Comparison of ENCODE assay signal across 14 mouse cellular contexts in the genomic region with DNA sequence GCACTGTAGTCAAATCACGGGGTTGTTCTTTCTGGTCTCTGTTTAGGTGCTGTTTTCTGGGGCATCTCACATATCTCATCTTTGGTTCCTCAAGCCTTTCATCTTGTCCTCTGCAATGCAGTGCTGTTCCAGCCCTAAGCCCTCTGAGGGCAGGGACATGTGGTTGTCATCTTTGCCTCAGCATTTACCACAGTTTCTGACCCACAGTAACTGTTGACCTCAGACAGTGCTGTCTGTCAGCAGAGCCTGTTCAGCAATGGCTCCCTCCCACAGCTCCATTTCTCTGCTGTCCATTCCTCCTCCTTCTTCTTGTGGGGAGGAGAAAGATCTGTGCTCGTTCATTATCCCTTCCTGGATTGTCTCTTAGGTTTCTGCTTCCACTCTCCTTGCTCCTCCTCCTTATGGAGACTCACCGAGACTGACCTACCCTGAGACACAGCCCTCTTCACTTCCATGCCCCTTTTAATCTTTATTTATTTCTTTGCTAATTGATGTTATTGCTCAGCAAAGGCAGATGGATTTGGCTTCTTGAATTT.
DNase-seq lines count a peak whose midpoint lies in the region; ATAC-seq and TF ChIP-seq lines count a peak whose summit lies in the region.
"Had no signal": no experiment of that assay in that cellular context is flagged by ENCODE, and none has a peak within 500 bp of the region (broad histone marks: within the 10 kb centered on the region; RNA-seq: fewer than 3 reads in every experiment).

No protein-coding gene starts in this region.

- H3K36me3 ChIP-seq in heart, embryonic 13.5 days: no peaks in the 10 kb centered on the region
- H3K36me3 ChIP-seq in heart, embryonic 10.5 days: no peaks in the 10 kb centered on the region
- H3K36me3 ChIP-seq in kidney, postnatal 0 days (ENCODE audit: insufficient read depth, low read length): no peaks in the 10 kb centered on the region
- no peaks in the 10 kb centered on the region for H3K36me3 ChIP-seq in embryonic facial prominence, embryonic 13.5 days
- H3K36me3 ChIP-seq in limb, embryonic 15.5 days: no peaks in the 10 kb centered on the region
- H3K36me3 ChIP-seq in forebrain, embryonic 15.5 days: no peaks in the 10 kb centered on the region
- H3K36me3 ChIP-seq: liver, embryonic 12.5 days had no signal

- no peak overlapping the region for H3K9ac ChIP-seq in heart, embryonic 13.5 days
- H3K9ac ChIP-seq in kidney, postnatal 0 days (ENCODE audit: low read depth, low read length): no peak overlapping the region
- H3K9ac ChIP-seq in embryonic facial prominence, embryonic 13.5 days: no peak overlapping the region
- H3K9ac ChIP-seq in limb, embryonic 15.5 days: no peak overlapping the region
- no peak overlapping the region for H3K9ac ChIP-seq in forebrain, embryonic 15.5 days (replicated peaks)
- H3K9ac ChIP-seq: forebrain, embryonic 13.5 days; liver, embryonic 12.5 days had no signal

- H3K9me3 ChIP-seq in heart, embryonic 13.5 days: no peaks in the 10 kb centered on the region
- H3K9me3 ChIP-seq in heart, embryonic 10.5 days: no peaks in the 10 kb centered on the region
- no peaks in the 10 kb centered on the region for H3K9me3 ChIP-seq in kidney, postnatal 0 days (replicated peaks; ENCODE audit: low read length)
- H3K9me3 ChIP-seq in embryonic facial prominence, embryonic 13.5 days: no peaks in the 10 kb centered on the region
- H3K9me3 ChIP-seq in limb, embryonic 15.5 days: no peaks in the 10 kb centered on the region
- H3K9me3 ChIP-seq in forebrain, embryonic 15.5 days: no peaks in the 10 kb centered on the region
- H3K9me3 ChIP-seq: forebrain, embryonic 13.5 days; liver, embryonic 12.5 days; midbrain, embryonic 10.5 days had no signal

- H3K4me2 ChIP-seq in heart, embryonic 13.5 days: peak overlapping the region; percentile 44; the same call in 1 of the 2 replicates
- peak overlapping the region; percentile 33 for H3K4me2 ChIP-seq in kidney, postnatal 0 days (ENCODE audit: low read length)
- H3K4me2 ChIP-seq in embryonic facial prominence, embryonic 13.5 days: no peak overlapping the region
- peak overlapping the region; percentile 26; the same call in 1 of the 2 replicates for H3K4me2 ChIP-seq in limb, embryonic 15.5 days
- H3K4me2 ChIP-seq in forebrain, embryonic 15.5 days (replicated peaks): no peak overlapping the region
- H3K4me2 ChIP-seq: forebrain, embryonic 13.5 days; liver, embryonic 12.5 days had no signal

- H3K4me3 ChIP-seq in heart, embryonic 13.5 days: no peak overlapping the region
- no peak overlapping the region for H3K4me3 ChIP-seq in heart, embryonic 10.5 days
- H3K4me3 ChIP-seq in kidney, postnatal 0 days (replicated peaks; ENCODE audit: low read depth, low read length): no peak overlapping the region
- H3K4me3 ChIP-seq in embryonic facial prominence, embryonic 13.5 days: no peak overlapping the region
- H3K4me3 ChIP-seq in limb, embryonic 15.5 days: no peak overlapping the region
- H3K4me3 ChIP-seq in forebrain, embryonic 15.5 days: no peak overlapping the region
- H3K4me3 ChIP-seq: forebrain, embryonic 13.5 days; liver, embryonic 12.5 days; midbrain, embryonic 10.5 days had no signal

- no peak for TF ChIP-seq CTCF in kidney, postnatal 0 days (IDR thresholded peaks at IDR 0.05; ENCODE audit: low read depth)

- H3K27me3 ChIP-seq in heart, embryonic 13.5 days (replicated peaks): no peaks in the 10 kb centered on the region
- no peaks in the 10 kb centered on the region for H3K27me3 ChIP-seq in heart, embryonic 10.5 days (ENCODE audit: insufficient read depth, poor library complexity, severe bottlenecking)
- H3K27me3 ChIP-seq in kidney, postnatal 0 days (ENCODE audit: insufficient read depth, low read length): no peaks in the 10 kb centered on the region
- peaks cover 7% of the 10 kb centered on the region for H3K27me3 ChIP-seq in embryonic facial prominence, embryonic 13.5 days
- no peaks in the 10 kb centered on the region for H3K27me3 ChIP-seq in limb, embryonic 15.5 days
- H3K27me3 ChIP-seq in forebrain, embryonic 15.5 days: no peaks in the 10 kb centered on the region
- H3K27me3 ChIP-seq: forebrain, embryonic 13.5 days; liver, embryonic 12.5 days; Patski had no signal

- no peak for ATAC-seq in heart, embryonic 13.5 days (ENCODE audit: extremely low read depth, insufficient number of reproducible peaks, low FRiP score, low TSS enrichment)
- ATAC-seq in kidney, postnatal 0 days (replicated peaks; ENCODE audit: low FRiP score, low read depth): no peak
- ATAC-seq in embryonic facial prominence, embryonic 13.5 days (ENCODE audit: insufficient number of reproducible peaks, insufficient read depth, low FRiP score, low TSS enrichment, low read depth): no peak
- ATAC-seq in limb, embryonic 15.5 days (ENCODE audit: insufficient number of reproducible peaks, low FRiP score, low TSS enrichment, low read depth): no peak
- no peak for ATAC-seq in forebrain, embryonic 15.5 days (replicated peaks)
- ATAC-seq: forebrain, embryonic 13.5 days; liver, embryonic 12.5 days had no signal

- 25% methylated on average over 3 of the region's 3 CpGs for WGBS in heart, embryonic 13.5 days
- WGBS in heart, embryonic 10.5 days: 35% methylated on average over 3 of the region's 3 CpGs
- 14% methylated on average over 3 of the region's 3 CpGs for WGBS in kidney, postnatal 0 days
- 26% methylated on average over 3 of the region's 3 CpGs for WGBS in embryonic facial prominence, embryonic 13.5 days
- WGBS in limb, embryonic 15.5 days: 37% methylated on average over 3 of the region's 3 CpGs
- 39% methylated on average over 3 of the region's 3 CpGs for WGBS in forebrain, embryonic 15.5 days

- 0 out of 2 replicates have a peak overlapping the region, but pooled peaks have one; percentile 28 for H3K27ac ChIP-seq in heart, embryonic 13.5 days (replicated peaks)
- no peak overlapping the region for H3K27ac ChIP-seq in heart, embryonic 10.5 days
- 0 out of 2 replicates have a peak overlapping the region, but pooled peaks have one; percentile 27 for H3K27ac ChIP-seq in kidney, postnatal 0 days
- peak overlapping the region; percentile 41 for H3K27ac ChIP-seq in embryonic facial prominence, embryonic 13.5 days
- peak overlapping the region; percentile 67 for H3K27ac ChIP-seq in limb, embryonic 15.5 days
- no peak overlapping the region for H3K27ac ChIP-seq in forebrain, embryonic 15.5 days (replicated peaks)
- H3K27ac ChIP-seq: forebrain, embryonic 13.5 days; liver, embryonic 12.5 days; midbrain, embryonic 10.5 days had no signal

- no peak for DNase-seq in heart, embryonic 10.5 days (ENCODE audit: low spot score)
- peak; percentile 51 for DNase-seq in kidney, postnatal 0 days (ENCODE audit: low spot score)
- DNase-seq in kidney, adult 8-10 months: no peak
- no peak for DNase-seq in frontal cortex, postnatal 25 days (ENCODE audit: low spot score in 2 of 2)
- DNase-seq: B cell, adult 2 months; kidney, adult 11 months had no signal

- H3K4me1 ChIP-seq in heart, embryonic 13.5 days: peaks cover 18% of the 10 kb centered on the region
- H3K4me1 ChIP-seq in heart, embryonic 10.5 days: peaks cover 12% of the 10 kb centered on the region
- H3K4me1 ChIP-seq in kidney, postnatal 0 days (replicated peaks; ENCODE audit: insufficient read depth, low read length): peaks cover 14% of the 10 kb centered on the region
- peaks cover 16% of the 10 kb centered on the region for H3K4me1 ChIP-seq in embryonic facial prominence, embryonic 13.5 days
- peaks cover 16% of the 10 kb centered on the region for H3K4me1 ChIP-seq in limb, embryonic 15.5 days
- peaks cover 36% of the 10 kb centered on the region for H3K4me1 ChIP-seq in forebrain, embryonic 15.5 days
- H3K4me1 ChIP-seq: liver, embryonic 12.5 days had no signal

Comparison
In these comparisons a context has a peak if more than half of its experiments do, and no peak if none do; other contexts are left out.
1. H3K27ac ChIP-seq: peak in heart, embryonic 13.5 days (single experiment), kidney, postnatal 0 days (single experiment), embryonic facial prominence, embryonic 13.5 days (single experiment) and limb, embryonic 15.5 days (single experiment); none in heart, embryonic 10.5 days (single experiment) and forebrain, embryonic 15.5 days (single experiment).
2. H3K4me2 ChIP-seq: peak in heart, embryonic 13.5 days (single experiment), kidney, postnatal 0 days (single experiment) and limb, embryonic 15.5 days (single experiment); none in embryonic facial prominence, embryonic 13.5 days (single experiment) and forebrain, embryonic 15.5 days (single experiment).